Mouse (Mus musculus): Measurements from ENCODE around the gene Slc25a45. TPM values are rescaled to one million over a fixed set of nuclear protein-coding genes. Genes with fewer than 3 reads are reported as not detected.
"Not testable (repeated sequence)": the region's sequence is repeated elsewhere in the genome, so short reads cannot be mapped to it uniquely, and the experiment has no call there.

Gene Slc25a45
- polyA plus RNA-seq, 1 experiment from 2014 or later = 2.4 TPM

GRCm38 (mm10) chr19:5874391-5874968, 3.1 kb upstream of the Slc25a45 start:
- Histone ChIP-seq H3K27me3 (ENCODE audit: insufficient read depth, low read length) (no peaks in the 10 kb centered on the region), H3K4me2 (peak overlapping the region; percentile 80), H3K27ac (ENCODE audit: low read depth) (0 out of 2 replicates have a peak overlapping the region, but pooled peaks have one; percentile 9), H3K4me1 (ENCODE audit: insufficient read depth) (peaks cover 21% of the 10 kb centered on the region), H3K9ac (peak overlapping the region; percentile 62), H3K4me3 (ENCODE audit: low read depth, low read length) (peak overlapping the region; percentile 66), H3K36me3 (ENCODE audit: insufficient read depth) (peaks cover 28% of the 10 kb centered on the region), H3K9me3 (ENCODE audit: low read depth, low read length) (no peaks in the 10 kb centered on the region)
- ATAC-seq (ENCODE audit: insufficient read depth) (no peak), DNase-seq (no peak)
- no peak for TF ChIP-seq CTCF (IDR thresholded peaks at IDR 0.05; ENCODE audit: low read depth)
- WGBS = 10% methylated on average over 13 of the region's 13 CpGs

- no peak for TF ChIP-seq CTCF (IDR thresholded peaks at IDR 0.05; ENCODE audit: low read depth)
- Histone ChIP-seq H3K4me3 (ENCODE audit: low read depth, low read length) (peak within 1 kb of the TSS; percentile 66), H3K4me1 (ENCODE audit: insufficient read depth) (peaks cover 21% of the 10 kb centered on the region), H3K27me3 (ENCODE audit: insufficient read depth, low read length) (no peaks in the 10 kb centered on the region), H3K9ac (peak within 1 kb of the TSS; percentile 62), H3K27ac (ENCODE audit: low read depth) (peak within 1 kb of the TSS; percentile 71), H3K9me3 (ENCODE audit: low read depth, low read length) (no peaks in the 10 kb centered on the region), H3K4me2 (peak within 1 kb of the TSS; percentile 80), H3K36me3 (ENCODE audit: insufficient read depth) (peaks cover 22% of the 10 kb centered on the region)
- WGBS = under 1% methylated on average over 37 of the region's 37 CpGs
- ATAC-seq (ENCODE audit: insufficient read depth) = peak; percentile 77
- DNase-seq = peak; percentile 98
Observed at GRCm38 (mm10) chr19:5874969-5875480, 2.6 kb upstream of the Slc25a45 start, which contains the start of gene Frmd8. Frmd8 (minus strand) TSS chr19:5875274.

- ATAC-seq (ENCODE audit: insufficient read depth) (no peak), DNase-seq (peak; percentile 13)
- Histone ChIP-seq H3K27ac (ENCODE audit: low read depth) (no peak overlapping the region), H3K27me3 (ENCODE audit: insufficient read depth, low read length) (no peaks in the 10 kb centered on the region), H3K9ac (no peak overlapping the region), H3K4me2 (peak overlapping the region; percentile 41; the same call in 1 of the 2 replicates), H3K4me3 (ENCODE audit: low read depth, low read length) (no peak overlapping the region), H3K9me3 (ENCODE audit: low read depth, low read length) (no peaks in the 10 kb centered on the region), H3K36me3 (ENCODE audit: insufficient read depth) (0 out of 2 replicates have a peak, but pooled peaks cover 5% of the 10 kb centered on the region), H3K4me1 (ENCODE audit: insufficient read depth) (peaks cover 13% of the 10 kb centered on the region; the same call in 1 of the 2 replicates)
- 44% methylated on average over 7 of the region's 7 CpGs for WGBS
- no peak for TF ChIP-seq CTCF (IDR thresholded peaks at IDR 0.05; ENCODE audit: low read depth)
Observed at GRCm38 (mm10) chr19:5878362-5878722, 734 bp downstream of the Slc25a45 start.

GRCm38 (mm10) chr19:5878916-5879315, 1.3 kb downstream of the Slc25a45 start:
- peaks cover 9% of the 10 kb centered on the region; the same call in 1 of the 2 replicates for H3K4me1 ChIP-seq (ENCODE audit: insufficient read depth)
- no peak for ATAC-seq (ENCODE audit: insufficient read depth)
- H3K27me3 ChIP-seq (ENCODE audit: insufficient read depth, low read length) = no peaks in the 10 kb centered on the region
- WGBS = 74% methylated on average over 3 of the region's 3 CpGs
- H3K9me3 ChIP-seq (ENCODE audit: low read depth, low read length) = no peaks in the 10 kb centered on the region
- no peak overlapping the region for H3K4me3 ChIP-seq (ENCODE audit: low read depth, low read length)
- no peak for DNase-seq
- no peak for TF ChIP-seq CTCF (IDR thresholded peaks at IDR 0.05; ENCODE audit: low read depth)
- no peaks in the 10 kb centered on the region for H3K36me3 ChIP-seq (ENCODE audit: insufficient read depth)
- no peak overlapping the region for H3K9ac ChIP-seq
- no peak overlapping the region for H3K4me2 ChIP-seq
- no peak overlapping the region for H3K27ac ChIP-seq (ENCODE audit: low read depth)

GRCm38 (mm10) chr19:5879735-5880134, 2.1 kb downstream of the Slc25a45 start:
- Histone ChIP-seq H3K36me3 (ENCODE audit: insufficient read depth) (no peaks in the 10 kb centered on the region), H3K4me2 (no peak overlapping the region), H3K27ac (ENCODE audit: low read depth) (no peak overlapping the region), H3K27me3 (ENCODE audit: insufficient read depth, low read length) (no peaks in the 10 kb centered on the region), H3K9me3 (ENCODE audit: low read depth, low read length) (no peaks in the 10 kb centered on the region), H3K9ac (no peak overlapping the region), H3K4me3 (ENCODE audit: low read depth, low read length) (no peak overlapping the region), H3K4me1 (ENCODE audit: insufficient read depth) (0 out of 2 replicates have a peak, but pooled peaks cover 6% of the 10 kb centered on the region)
- ATAC-seq (ENCODE audit: insufficient read depth) (no peak), DNase-seq (no peak)
- 93% methylated on average over 7 of the region's 7 CpGs for WGBS
- TF ChIP-seq CTCF (IDR thresholded peaks at IDR 0.05; ENCODE audit: low read depth) = no peak

- Histone ChIP-seq H3K4me1 (ENCODE audit: insufficient read depth) (no peaks in the 10 kb centered on the region), H3K4me3 (ENCODE audit: low read depth, low read length) (no peak overlapping the region), H3K27me3 (ENCODE audit: insufficient read depth, low read length) (no peaks in the 10 kb centered on the region), H3K4me2 (no peak overlapping the region), H3K27ac (ENCODE audit: low read depth) (no peak overlapping the region), H3K9me3 (ENCODE audit: low read depth, low read length) (no peaks in the 10 kb centered on the region), H3K9ac (no peak overlapping the region), H3K36me3 (ENCODE audit: insufficient read depth) (no peaks in the 10 kb centered on the region)
- ATAC-seq (ENCODE audit: insufficient read depth) (no peak), DNase-seq (no peak)
- TF ChIP-seq CTCF (IDR thresholded peaks at IDR 0.05; ENCODE audit: low read depth) = no peak
- WGBS = 88% methylated on average over 6 of the region's 6 CpGs
Observed at GRCm38 (mm10) chr19:5881155-5881554, 3.5 kb downstream of the Slc25a45 start.

GRCm38 (mm10) chr19:5882079-5882478, 4.5 kb downstream of the Slc25a45 start:
- not testable (repeated sequence) for DNase-seq; H3K27me3 ChIP-seq (ENCODE audit: insufficient read depth, low read length); H3K9me3 ChIP-seq (ENCODE audit: low read depth, low read length); H3K4me1 ChIP-seq (ENCODE audit: insufficient read depth); H3K4me2 ChIP-seq; H3K4me3 ChIP-seq (ENCODE audit: low read depth, low read length); H3K36me3 ChIP-seq (ENCODE audit: insufficient read depth); H3K9ac ChIP-seq; ATAC-seq (ENCODE audit: insufficient read depth); H3K27ac ChIP-seq (ENCODE audit: low read depth)
- WGBS = 64% methylated on average over 5 of the region's 5 CpGs

Data from lung, embryonic 14.5 days (tissue).